Mouse (Mus musculus) C2C12 (cell line): Measurements from ENCODE around the gene Rap2c.

Experiments
- CEBPB ChIP-seq: IDR thresholded peaks from one replicate; pipeline ENCODE4 v1.6.1; 2011; ENCODE audit warnings: low read depth, mild to moderate bottlenecking, control low read depth, moderate library complexity
- CTCF ChIP-seq: IDR thresholded peaks from one replicate; pipeline ENCODE4 v1.5.1; 2011; ENCODE audit not compliant: control insufficient read depth, insufficient read depth, insufficient read length
- FOSL1 ChIP-seq: IDR thresholded peaks from one replicate; pipeline ENCODE4 v1.8.0; 2011; ENCODE audit warnings: mild to moderate bottlenecking, low read length; ENCODE audit not compliant: poor library complexity, insufficient read depth, severe bottlenecking
- MYOD1 ChIP-seq: IDR thresholded peaks from one replicate; pipeline ENCODE4 v1.6.1; 2011; ENCODE audit warnings: low read depth; ENCODE audit not compliant: control insufficient read depth, insufficient read length
- MYOG ChIP-seq: IDR thresholded peaks from one replicate; pipeline ENCODE4 v1.6.1; 2011; ENCODE audit not compliant: control insufficient read depth, insufficient read length; ENCODE audit errors: extremely low read depth

- TF ChIP-seq MYOD1 = no peak
- no peak for TF ChIP-seq CTCF
- no peak for TF ChIP-seq MYOG
- TF ChIP-seq FOSL1 = no peak
- TF ChIP-seq CEBPB = no peak
These were observed 49.5 kb downstream of the Rap2c start for GRCm38 (mm10) chrX:50968157-50968932.
